Mouse (Mus musculus): Measurements from ENCODE around the gene Dnm3. TPM values are rescaled to one million over a fixed set of nuclear protein-coding genes. Genes with fewer than 3 reads are reported as not detected.

Gene Dnm3
- polyA plus RNA-seq, 1 experiment from 2014 or later, result 1.1 TPM

GRCm38 (mm10) chr1:162243651-162243990 lies 234.2 kb downstream of the Dnm3 start:
- Histone ChIP-seq H3K4me2 (no peak overlapping the region), H3K36me3 (no peaks in the 10 kb centered on the region), H3K4me3 (no peak overlapping the region), H3K27me3 (replicated peaks) (no peaks in the 10 kb centered on the region), H3K9ac (no peak overlapping the region), H3K9me3 (replicated peaks) (no peaks in the 10 kb centered on the region), H3K4me1 (replicated peaks) (peaks cover 13% of the 10 kb centered on the region; the same call in 1 of the 2 replicates), H3K27ac (ENCODE audit: poor library complexity, severe bottlenecking) (0 out of 2 replicates have a peak overlapping the region, but pooled peaks have one; percentile 5)
- no peak for ATAC-seq (ENCODE audit: insufficient number of reproducible peaks, low FRiP score)
- WGBS, result 15% methylated on average over 2 of the region's 2 CpGs

GRCm38 (mm10) chr1:162242980-162243650 lies 234.7 kb downstream of the Dnm3 start:
- H3K4me1 ChIP-seq (replicated peaks), result peaks cover 13% of the 10 kb centered on the region; the same call in 1 of the 2 replicates
- H3K36me3 ChIP-seq, result no peaks in the 10 kb centered on the region
- WGBS, result 60% methylated on average over 7 of the region's 7 CpGs
- H3K4me3 ChIP-seq, result no peak overlapping the region
- H3K27ac ChIP-seq (ENCODE audit: poor library complexity, severe bottlenecking), result 0 out of 2 replicates have a peak overlapping the region, but pooled peaks have one; percentile 5
- no peaks in the 10 kb centered on the region for H3K9me3 ChIP-seq (replicated peaks)
- H3K4me2 ChIP-seq, result no peak overlapping the region
- H3K27me3 ChIP-seq (replicated peaks), result no peaks in the 10 kb centered on the region
- H3K9ac ChIP-seq, result no peak overlapping the region
- ATAC-seq (ENCODE audit: insufficient number of reproducible peaks, low FRiP score), result no peak

GRCm38 (mm10) chr1:162240720-162241119 lies 237.1 kb downstream of the Dnm3 start:
- WGBS, result 81% methylated on average over 4 of the region's 4 CpGs
- Histone ChIP-seq H3K4me2 (no peak overlapping the region), H3K4me1 (replicated peaks) (peaks cover 13% of the 10 kb centered on the region; the same call in 1 of the 2 replicates), H3K27ac (ENCODE audit: poor library complexity, severe bottlenecking) (no peak overlapping the region), H3K9ac (no peak overlapping the region), H3K9me3 (replicated peaks) (no peaks in the 10 kb centered on the region), H3K27me3 (replicated peaks) (no peaks in the 10 kb centered on the region), H3K4me3 (no peak overlapping the region), H3K36me3 (no peaks in the 10 kb centered on the region)
- no peak for ATAC-seq (ENCODE audit: insufficient number of reproducible peaks, low FRiP score)

- no peak overlapping the region for H3K9ac ChIP-seq
- H3K4me1 ChIP-seq (replicated peaks), result peaks cover 9% of the 10 kb centered on the region; the same call in 1 of the 2 replicates
- no peaks in the 10 kb centered on the region for H3K9me3 ChIP-seq (replicated peaks)
- H3K27ac ChIP-seq (ENCODE audit: poor library complexity, severe bottlenecking), result no peak overlapping the region
- H3K27me3 ChIP-seq (replicated peaks), result no peaks in the 10 kb centered on the region
- H3K4me2 ChIP-seq, result no peak overlapping the region
- no peak for ATAC-seq (ENCODE audit: insufficient number of reproducible peaks, low FRiP score)
- H3K36me3 ChIP-seq, result no peaks in the 10 kb centered on the region
- WGBS, result 66% methylated on average over 3 of the region's 3 CpGs
- no peak overlapping the region for H3K4me3 ChIP-seq
Measured at GRCm38 (mm10) chr1:162238646-162239045, 239.2 kb downstream of the Dnm3 start.

GRCm38 (mm10) chr1:162236624-162237159 lies 241.1 kb downstream of the Dnm3 start:
- 84% methylated on average over 7 of the region's 7 CpGs for WGBS
- Histone ChIP-seq H3K36me3 (no peaks in the 10 kb centered on the region), H3K4me1 (replicated peaks) (no peaks in the 10 kb centered on the region), H3K27me3 (replicated peaks) (no peaks in the 10 kb centered on the region), H3K4me3 (no peak overlapping the region), H3K9ac (no peak overlapping the region), H3K27ac (ENCODE audit: poor library complexity, severe bottlenecking) (no peak overlapping the region), H3K4me2 (no peak overlapping the region), H3K9me3 (replicated peaks) (no peaks in the 10 kb centered on the region)
- no peak for ATAC-seq (ENCODE audit: insufficient number of reproducible peaks, low FRiP score)

- no peak for ATAC-seq (ENCODE audit: insufficient number of reproducible peaks, low FRiP score)
- H3K9ac ChIP-seq, result no peak overlapping the region
- no peaks in the 10 kb centered on the region for H3K27me3 ChIP-seq (replicated peaks)
Measured at GRCm38 (mm10) chr1:162225621-162226147, 252.2 kb downstream of the Dnm3 start.

GRCm38 (mm10) chr1:162224817-162225605 lies 252.8 kb downstream of the Dnm3 start:
- ATAC-seq (ENCODE audit: insufficient number of reproducible peaks, low FRiP score), result no peak
- Histone ChIP-seq H3K4me1 (replicated peaks) (peaks cover 6% of the 10 kb centered on the region), H3K9me3 (replicated peaks) (no peaks in the 10 kb centered on the region), H3K4me3 (no peak overlapping the region), H3K4me2 (no peak overlapping the region), H3K9ac (no peak overlapping the region), H3K36me3 (0 out of 2 replicates have a peak, but pooled peaks cover 5% of the 10 kb centered on the region), H3K27me3 (replicated peaks) (no peaks in the 10 kb centered on the region), H3K27ac (ENCODE audit: poor library complexity, severe bottlenecking) (no peak overlapping the region)
- WGBS, result 60% methylated on average over 10 of the region's 10 CpGs

More at GRCm38 (mm10) chr1:162225621-162226147, 252.2 kb downstream of the Dnm3 start:
- no peak overlapping the region for H3K4me3 ChIP-seq
- no peak overlapping the region for H3K4me2 ChIP-seq
- H3K9me3 ChIP-seq (replicated peaks), result no peaks in the 10 kb centered on the region
- 42% methylated on average over 7 of the region's 7 CpGs for WGBS
- H3K4me1 ChIP-seq (replicated peaks), result peaks cover 6% of the 10 kb centered on the region
- H3K36me3 ChIP-seq, result 0 out of 2 replicates have a peak, but pooled peaks cover 5% of the 10 kb centered on the region
- peak overlapping the region; percentile 75 for H3K27ac ChIP-seq (ENCODE audit: poor library complexity, severe bottlenecking)

- H3K4me3 ChIP-seq, result no peak overlapping the region
- H3K36me3 ChIP-seq, result 0 out of 2 replicates have a peak, but pooled peaks cover 5% of the 10 kb centered on the region
- no peak overlapping the region for H3K9ac ChIP-seq
- WGBS, result 79% methylated on average over 3 of the region's 3 CpGs
- ATAC-seq (ENCODE audit: insufficient number of reproducible peaks, low FRiP score), result no peak
- no peaks in the 10 kb centered on the region for H3K27me3 ChIP-seq (replicated peaks)
- H3K27ac ChIP-seq (ENCODE audit: poor library complexity, severe bottlenecking), result no peak overlapping the region
- peaks cover 6% of the 10 kb centered on the region for H3K4me1 ChIP-seq (replicated peaks)
- H3K4me2 ChIP-seq, result no peak overlapping the region
- no peaks in the 10 kb centered on the region for H3K9me3 ChIP-seq (replicated peaks)
Measured at GRCm38 (mm10) chr1:162224061-162224460, 253.8 kb downstream of the Dnm3 start.

GRCm38 (mm10) chr1:162223258-162223940 lies 254.4 kb downstream of the Dnm3 start:
- Histone ChIP-seq H3K9ac (0 out of 2 replicates have a peak overlapping the region, but pooled peaks have one; percentile 6), H3K27ac (ENCODE audit: poor library complexity, severe bottlenecking) (0 out of 2 replicates have a peak overlapping the region, but pooled peaks have one; percentile 12), H3K4me1 (replicated peaks) (peaks cover 8% of the 10 kb centered on the region), H3K4me3 (no peak overlapping the region), H3K27me3 (replicated peaks) (no peaks in the 10 kb centered on the region), H3K4me2 (0 out of 2 replicates have a peak overlapping the region, but pooled peaks have one; percentile 11), H3K9me3 (replicated peaks) (no peaks in the 10 kb centered on the region), H3K36me3 (0 out of 2 replicates have a peak, but pooled peaks cover 5% of the 10 kb centered on the region)
- WGBS, result 78% methylated on average over 8 of the region's 8 CpGs
- ATAC-seq (ENCODE audit: insufficient number of reproducible peaks, low FRiP score), result no peak

GRCm38 (mm10) chr1:162222353-162222752 lies 255.5 kb downstream of the Dnm3 start:
- Histone ChIP-seq H3K27ac (ENCODE audit: poor library complexity, severe bottlenecking) (no peak overlapping the region), H3K4me2 (no peak overlapping the region), H3K9ac (no peak overlapping the region), H3K4me1 (replicated peaks) (peaks cover 14% of the 10 kb centered on the region), H3K27me3 (replicated peaks) (no peaks in the 10 kb centered on the region), H3K9me3 (replicated peaks) (no peaks in the 10 kb centered on the region), H3K4me3 (no peak overlapping the region), H3K36me3 (0 out of 2 replicates have a peak, but pooled peaks cover 5% of the 10 kb centered on the region)
- no peak for ATAC-seq (ENCODE audit: insufficient number of reproducible peaks, low FRiP score)

Measured in heart, embryonic 12.5 days (tissue).